Mouse (Mus musculus) brain, embryonic 14.5 days (tissue): ENCODE measurements around the gene Ppa2. TPM values are rescaled to one million over a fixed set of nuclear protein-coding genes. Genes with fewer than 3 reads are reported as not detected.

Experiments used
- DNase-seq: peaks from one replicate; pipeline ENCODE4 v3.0.0-alpha.2; 2011; ENCODE audit warnings: low read depth
- CTCF ChIP-seq: fragments of 200-500 bp; IDR thresholded peaks from 2 replicates; pipeline ENCODE4 v1.5.1; 2012; ENCODE audit warnings: inconsistent platforms, mild to moderate bottlenecking, moderate library complexity, borderline replicate concordance; ENCODE audit not compliant: insufficient read depth, insufficient read length; ENCODE audit errors: extremely low read depth
- POLR2A ChIP-seq: fragments of 200-500 bp; IDR thresholded peaks from 2 replicates; pipeline ENCODE4 v1.6.1; 2012; ENCODE audit warnings: mild to moderate bottlenecking, inconsistent platforms, borderline replicate concordance; ENCODE audit not compliant: poor library complexity, insufficient read depth, insufficient read length, severe bottlenecking; ENCODE audit errors: extremely low read depth
- polyA plus RNA-seq: library from polyadenylated mRNA; depleted of rRNA; stranded (reverse); fragments of >200 nt; gene quantifications from 2 replicates; pipeline ENCODE4 v1.2.3, GENCODE M21; 2012

The Ppa2 gene
- polyA plus RNA-seq, 1 experiment = 41.8 TPM

DNA sequence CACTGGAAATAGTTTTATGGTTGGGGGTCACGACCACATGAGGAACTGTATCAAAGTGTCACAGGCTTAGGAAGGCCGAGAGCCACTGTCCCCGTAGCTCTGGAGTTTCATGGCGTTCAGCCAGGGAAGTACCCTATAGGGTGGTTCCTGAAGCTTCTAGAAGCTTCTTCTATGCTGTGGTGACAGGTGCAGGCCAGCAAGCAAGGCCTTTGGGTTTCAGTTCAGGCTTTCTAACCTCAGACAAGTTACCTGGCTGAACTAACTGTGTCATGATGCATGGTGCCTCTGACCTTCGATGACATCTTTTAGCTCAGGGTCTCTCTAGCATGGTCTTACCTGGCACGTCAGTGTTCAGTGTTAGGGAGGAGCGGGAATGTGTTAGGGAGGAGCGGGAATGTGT, 5.7 kb downstream of the Ppa2 start:
- TF ChIP-seq CTCF (no peak), POLR2A (no peak)

DNA sequence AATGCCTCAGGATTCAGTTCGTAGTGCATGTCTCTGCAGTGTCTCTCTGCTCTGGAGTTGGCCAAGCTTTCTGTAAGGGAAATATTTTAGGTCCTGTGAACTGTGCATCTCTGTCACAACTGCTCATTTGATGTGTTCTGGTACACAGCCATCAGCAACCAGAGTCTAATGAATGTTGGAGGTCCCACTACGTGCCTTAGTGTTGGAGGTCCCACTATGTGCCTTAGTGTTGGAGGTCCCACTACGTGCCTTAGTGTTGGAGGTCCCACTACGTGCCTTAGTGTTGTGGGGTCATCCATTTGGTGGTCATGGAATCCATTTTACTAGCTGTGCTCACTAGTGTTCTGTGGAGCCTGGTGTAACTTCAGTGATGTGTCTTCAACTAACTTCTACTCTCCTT, 7.9 kb downstream of the Ppa2 start:
- TF ChIP-seq CTCF (no peak), POLR2A (no peak)
- DNase-seq = no peak

More for the DNA sequence above, 5.7 kb downstream of the Ppa2 start:
- DNase-seq = no peak

- TF ChIP-seq CTCF (no peak), POLR2A (no peak)
- DNase-seq = no peak
Observed at GRCm38 (mm10) chr3:133318596-133318995, 8.7 kb downstream of the Ppa2 start.

DNA sequence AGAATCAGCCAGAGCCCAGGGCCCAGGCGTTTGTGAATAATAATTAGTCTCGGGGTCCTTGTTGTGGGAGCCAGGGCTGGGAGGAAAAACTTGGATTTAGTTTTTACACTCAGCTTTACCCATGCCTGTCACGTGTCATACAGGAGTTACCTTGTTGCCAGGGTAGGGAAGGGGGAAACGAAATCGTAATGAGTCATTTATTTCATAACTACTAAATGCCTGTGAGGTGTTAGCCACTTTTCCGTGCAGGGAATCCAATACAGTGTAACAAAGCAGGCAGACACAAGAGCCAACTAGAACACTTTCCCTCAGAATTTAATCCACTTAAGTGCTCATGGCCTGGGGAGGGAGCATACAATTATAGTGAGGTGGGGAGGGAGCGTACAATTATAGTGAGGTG, 9.9 kb downstream of the Ppa2 start:
- DNase-seq = no peak
- TF ChIP-seq POLR2A = no peak
- no peak for TF ChIP-seq CTCF

DNA sequence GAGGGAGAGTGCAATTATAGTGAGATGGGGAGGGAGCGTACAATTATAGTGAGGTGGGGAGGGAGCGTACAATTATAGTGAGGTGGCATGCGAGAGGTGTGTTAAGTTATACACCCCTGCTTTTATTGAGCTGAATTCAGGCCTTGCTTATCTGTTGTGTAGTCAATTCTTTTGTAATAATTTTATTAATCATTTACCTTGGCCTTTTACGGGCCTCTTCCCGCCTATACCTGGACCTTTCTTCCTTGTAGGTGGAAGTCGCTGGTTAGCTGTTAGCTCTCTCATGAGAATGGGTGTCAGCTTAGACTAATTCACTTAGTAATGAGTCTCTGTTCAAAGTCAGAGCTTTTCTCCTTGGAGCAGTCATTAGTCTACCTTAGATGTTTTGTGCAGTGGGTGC, 10.4 kb downstream of the Ppa2 start:
- TF ChIP-seq POLR2A = no peak
- TF ChIP-seq CTCF = no peak
- DNase-seq = no peak

- TF ChIP-seq POLR2A (no peak), CTCF (no peak)
- no peak for DNase-seq
Observed at GRCm38 (mm10) chr3:133321928-133322327, 12.0 kb downstream of the Ppa2 start.

DNA sequence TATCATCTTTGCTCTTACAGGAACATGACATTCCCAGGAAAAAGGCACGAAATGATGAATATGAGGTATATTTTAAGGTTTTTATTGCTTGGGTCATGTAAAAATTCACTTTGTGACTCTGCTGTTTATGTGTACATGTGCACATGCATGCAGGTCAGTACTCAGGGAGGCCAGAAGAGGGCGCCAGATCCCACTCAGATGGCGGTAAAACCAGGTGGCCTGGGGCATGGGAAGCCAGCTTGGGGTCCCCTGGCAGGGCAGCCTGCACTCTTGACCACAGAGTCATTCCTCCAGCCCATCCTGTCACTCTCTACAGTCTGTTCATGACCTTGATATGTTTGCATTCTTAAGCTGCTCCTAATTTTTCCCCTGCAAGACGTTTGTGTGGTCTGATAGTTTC, 12.6 kb downstream of the Ppa2 start:
- peak; percentile 44 for TF ChIP-seq CTCF
- no peak for TF ChIP-seq POLR2A
- no peak for DNase-seq

GRCm38 (mm10) chr3:133325135-133325534, 15.2 kb downstream of the Ppa2 start:
- TF ChIP-seq CTCF = no peak
- TF ChIP-seq POLR2A = no peak
- no peak for DNase-seq

DNA sequence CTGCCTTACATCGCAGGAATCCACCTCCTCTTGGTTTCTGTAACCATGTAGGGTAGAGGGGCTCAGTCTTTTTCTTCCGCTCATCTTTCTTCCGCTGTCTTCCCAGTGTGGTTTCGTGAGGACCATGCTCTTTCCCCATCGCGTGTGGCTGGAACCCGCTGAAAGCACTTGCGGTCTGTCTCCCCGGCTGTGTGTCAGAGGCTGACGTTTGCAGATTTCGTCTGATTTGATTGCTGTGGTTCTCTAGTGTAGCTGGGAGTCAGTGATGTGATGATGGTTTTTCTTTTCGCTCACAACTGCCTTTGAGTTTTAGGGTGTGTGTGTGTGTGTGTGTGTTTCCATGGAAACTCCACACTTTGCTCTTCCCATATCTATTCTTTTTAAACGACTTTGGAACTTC, 18.6 kb downstream of the Ppa2 start:
- DNase-seq = no peak
- TF ChIP-seq CTCF (no peak), POLR2A (no peak)

DNA sequence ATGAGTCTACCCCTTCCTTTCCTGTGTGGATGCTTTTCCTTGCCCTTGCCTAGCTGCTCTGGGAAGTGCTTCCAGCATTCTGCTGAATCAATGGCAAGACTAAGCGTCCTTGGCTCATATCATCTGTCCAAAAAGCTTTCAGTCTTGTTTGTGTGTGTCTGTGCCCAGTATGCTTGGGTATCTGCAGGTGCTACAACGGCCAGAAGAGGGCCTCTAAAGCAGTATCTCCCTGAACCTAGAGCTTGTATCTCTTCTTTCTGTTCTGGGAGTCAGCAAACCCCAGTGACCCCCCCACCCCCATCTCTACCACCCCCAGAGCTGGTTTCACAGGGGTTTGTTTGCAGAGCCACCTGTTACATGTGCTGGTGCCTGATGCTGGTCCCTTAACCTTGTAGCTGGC, 19.5 kb downstream of the Ppa2 start:
- no peak for DNase-seq
- TF ChIP-seq CTCF (peak; percentile 9; the same call in 1 of the 2 replicates), POLR2A (no peak)

DNA sequence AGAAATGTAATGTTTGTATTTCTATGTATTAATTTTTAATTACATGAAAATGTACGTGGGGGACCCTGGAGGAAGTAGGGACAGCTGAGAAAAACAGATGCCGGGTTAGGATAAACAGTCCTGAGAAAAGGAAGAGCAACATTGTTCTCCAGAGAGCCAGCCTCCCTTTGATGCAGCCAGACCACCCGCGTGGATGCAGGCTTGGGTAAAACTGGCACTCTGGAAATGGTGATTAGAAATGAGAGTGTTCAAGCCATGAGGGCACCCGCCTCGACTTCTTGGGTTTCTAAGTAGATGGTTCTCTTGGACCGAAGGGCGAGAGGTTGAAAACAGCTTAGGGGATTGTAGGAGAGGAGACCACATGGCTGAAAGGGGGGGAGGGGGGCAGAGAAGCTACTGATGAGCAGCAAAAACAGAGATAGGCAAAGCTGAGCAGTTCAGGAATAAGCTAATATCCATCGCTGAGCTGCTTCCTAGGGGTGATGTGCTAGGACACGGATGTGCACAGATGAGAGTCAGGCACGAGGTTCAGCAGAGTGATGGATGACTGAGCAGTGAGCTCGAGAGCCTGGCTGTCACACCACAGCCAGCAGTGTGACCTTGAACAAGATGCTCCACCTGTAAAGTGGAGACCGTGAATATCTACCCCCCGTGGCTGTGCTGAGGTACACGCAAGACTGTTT, 21.4 kb downstream of the Ppa2 start:
- TF ChIP-seq CTCF (no peak), POLR2A (no peak)
- DNase-seq = no peak

DNA sequence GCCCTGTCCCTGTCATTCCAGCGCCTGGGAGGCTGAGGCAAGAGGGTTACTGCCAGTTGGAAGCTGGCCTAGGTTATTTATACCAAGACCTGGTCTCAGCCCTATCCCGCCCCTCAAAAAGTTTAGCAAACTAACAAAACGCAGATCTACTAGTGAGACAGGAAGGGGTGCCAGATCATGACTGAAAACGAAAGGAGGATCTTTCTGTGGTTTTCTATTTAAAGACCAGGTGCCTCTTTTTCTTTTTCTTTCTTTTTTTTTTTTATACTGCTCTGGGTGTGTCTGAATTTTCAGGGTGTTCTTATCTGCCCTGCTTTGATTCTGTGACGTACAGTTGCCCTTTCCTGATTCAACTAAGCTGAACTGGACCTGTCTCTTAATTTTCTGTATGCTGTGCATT, 22.4 kb downstream of the Ppa2 start:
- DNase-seq = no peak

More for the DNA sequence above, 22.4 kb downstream of the Ppa2 start:
- no peak for TF ChIP-seq POLR2A
- TF ChIP-seq CTCF = no peak
